Mouse (Mus musculus): ENCODE measurements at regions not wholly inside any gene's neighbourhood (a gene's known extent, or its start where the extent isn't known, plus 50 kb on each side); places are given as distances from the start of the nearest gene placed in this dataset.
A peak's percentile ranks its signal among the peaks of the same experiment; 100 is the strongest.

GRCm38 (mm10) chr2:172660479-172660878 is 111.1 kb downstream of the Tfap2c start:
- peak overlapping the region; percentile 64 for H3K27ac ChIP-seq
- peaks cover 21% of the 10 kb centered on the region for H3K4me1 ChIP-seq
- 51% methylated on average over 10 of the region's 10 CpGs for WGBS
- ATAC-seq (ENCODE audit: insufficient number of reproducible peaks, insufficient read depth, low FRiP score, low TSS enrichment) = no peak
- H3K4me3 ChIP-seq = no peak overlapping the region
- H3K9me3 ChIP-seq = no peaks in the 10 kb centered on the region
- H3K27me3 ChIP-seq = peaks cover 5% of the 10 kb centered on the region; the same call in 1 of the 2 replicates
- no peaks in the 10 kb centered on the region for H3K36me3 ChIP-seq
- H3K4me2 ChIP-seq (replicated peaks) = no peak overlapping the region; the same call in 1 of the 2 replicates
- H3K9ac ChIP-seq = no peak overlapping the region

GRCm38 (mm10) chr2:172660916-172661315 is 111.5 kb downstream of the Tfap2c start:
- H3K36me3 ChIP-seq = no peaks in the 10 kb centered on the region
- peaks cover 21% of the 10 kb centered on the region for H3K4me1 ChIP-seq
- H3K4me3 ChIP-seq = no peak overlapping the region
- H3K9ac ChIP-seq = no peak overlapping the region
- H3K4me2 ChIP-seq (replicated peaks) = peak overlapping the region; percentile 5; the same call in 1 of the 2 replicates
- 4% methylated on average over 7 of the region's 7 CpGs for WGBS
- ATAC-seq (ENCODE audit: insufficient number of reproducible peaks, insufficient read depth, low FRiP score, low TSS enrichment) = no peak
- no peaks in the 10 kb centered on the region for H3K9me3 ChIP-seq
- H3K27me3 ChIP-seq = peaks cover 5% of the 10 kb centered on the region; the same call in 1 of the 2 replicates
- peak overlapping the region; percentile 66; the same call in 1 of the 2 replicates for H3K27ac ChIP-seq

- 7% methylated on average over 15 of the region's 15 CpGs for WGBS
- H3K27me3 ChIP-seq = peaks cover 5% of the 10 kb centered on the region; the same call in 1 of the 2 replicates
Measured at GRCm38 (mm10) chr2:172661418-172661980, 112.1 kb downstream of the Tfap2c start.

DNA sequence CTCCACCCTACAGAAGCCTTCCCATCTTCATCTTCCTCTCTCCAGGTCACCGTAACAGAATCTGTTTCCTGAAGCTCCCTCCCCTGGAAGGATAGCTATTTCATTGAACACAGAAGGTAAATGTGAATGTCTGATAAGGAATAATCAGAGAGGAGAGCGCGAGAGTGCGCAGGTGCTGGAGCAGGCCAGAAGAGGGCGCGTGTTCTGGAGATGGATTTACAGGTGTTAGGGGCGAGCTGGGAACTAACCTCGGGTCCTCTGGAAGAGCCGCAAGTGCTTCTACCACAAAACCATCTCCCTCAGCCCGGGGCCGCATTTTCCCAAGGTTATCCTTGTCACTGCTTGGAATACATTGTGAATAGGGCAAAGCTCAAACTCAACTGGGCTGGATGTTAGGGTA is 112.8 kb downstream of the Tfap2c start:
- no peak overlapping the region for H3K27ac ChIP-seq

More at GRCm38 (mm10) chr2:172661418-172661980, 112.1 kb downstream of the Tfap2c start:
- ATAC-seq (ENCODE audit: insufficient number of reproducible peaks, insufficient read depth, low FRiP score, low TSS enrichment) = no peak
- H3K4me1 ChIP-seq = peaks cover 21% of the 10 kb centered on the region
- H3K36me3 ChIP-seq = no peaks in the 10 kb centered on the region
- H3K27ac ChIP-seq = peak overlapping the region; percentile 66
- no peak overlapping the region for H3K4me3 ChIP-seq
- peak overlapping the region; percentile 5; the same call in 1 of the 2 replicates for H3K4me2 ChIP-seq (replicated peaks)
- no peak overlapping the region for H3K9ac ChIP-seq
- H3K9me3 ChIP-seq = no peaks in the 10 kb centered on the region

DNA sequence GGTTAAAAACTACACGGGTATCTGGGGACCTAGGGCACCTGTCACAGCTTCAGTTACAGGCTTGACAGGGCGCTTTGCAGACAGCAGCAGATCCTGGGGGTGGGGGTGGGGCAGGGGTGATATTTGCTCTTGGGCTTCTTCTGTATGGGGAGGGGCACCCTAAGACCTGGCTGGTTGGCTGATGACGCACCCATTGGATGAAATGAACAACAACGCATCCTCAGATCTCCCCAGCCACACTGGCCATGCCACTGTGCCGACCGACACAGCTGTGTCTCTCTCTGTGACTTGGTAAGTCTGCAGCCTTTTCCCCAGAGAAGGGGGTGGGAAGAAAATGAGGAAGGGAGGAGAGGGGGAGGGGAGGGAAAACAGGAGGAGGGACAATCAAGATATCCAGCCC is 114.3 kb downstream of the Tfap2c start:
- H3K4me3 ChIP-seq = no peak overlapping the region
- H3K27ac ChIP-seq = no peak overlapping the region
- no peak overlapping the region for H3K9ac ChIP-seq
- no peaks in the 10 kb centered on the region for H3K36me3 ChIP-seq
- peaks cover 21% of the 10 kb centered on the region for H3K4me1 ChIP-seq
- H3K9me3 ChIP-seq = no peaks in the 10 kb centered on the region
- no peak for ATAC-seq (ENCODE audit: insufficient number of reproducible peaks, insufficient read depth, low FRiP score, low TSS enrichment)
- no peak overlapping the region for H3K4me2 ChIP-seq (replicated peaks)
- peaks cover 5% of the 10 kb centered on the region; the same call in 1 of the 2 replicates for H3K27me3 ChIP-seq
- 2% methylated on average over 6 of the region's 6 CpGs for WGBS

More for the DNA sequence above, 112.8 kb downstream of the Tfap2c start:
- H3K4me3 ChIP-seq = no peak overlapping the region
- ATAC-seq (ENCODE audit: insufficient number of reproducible peaks, insufficient read depth, low FRiP score, low TSS enrichment) = no peak
- H3K9me3 ChIP-seq = no peaks in the 10 kb centered on the region
- H3K36me3 ChIP-seq = no peaks in the 10 kb centered on the region
- 60% methylated on average over 11 of the region's 11 CpGs for WGBS
- no peak overlapping the region for H3K9ac ChIP-seq
- H3K27me3 ChIP-seq = peaks cover 5% of the 10 kb centered on the region; the same call in 1 of the 2 replicates
- H3K4me1 ChIP-seq = peaks cover 21% of the 10 kb centered on the region
- no peak overlapping the region for H3K4me2 ChIP-seq (replicated peaks)

DNA sequence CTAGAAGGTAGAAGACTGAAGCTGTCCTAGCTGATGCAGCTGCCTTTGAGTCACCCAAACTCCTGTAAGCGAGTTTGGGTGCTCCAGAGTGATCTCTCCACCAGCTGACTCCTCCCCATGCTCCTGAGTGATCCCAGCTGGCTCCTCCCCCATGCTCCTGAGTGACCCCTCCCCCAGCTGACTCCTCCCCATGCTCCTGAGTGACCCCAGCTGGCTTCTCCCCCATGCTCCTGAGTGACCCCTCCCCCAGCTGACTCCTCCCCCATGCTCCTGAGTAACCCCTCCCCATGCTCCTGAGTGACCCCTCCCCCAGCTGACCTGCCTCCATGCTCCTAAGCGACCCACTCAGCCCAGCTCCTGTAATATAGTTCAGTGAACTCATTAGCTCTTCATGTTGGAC is 123.7 kb downstream of the Tfap2c start:
- Histone ChIP-seq H3K4me3 (no peak overlapping the region), H3K27ac (no peak overlapping the region), H3K4me1 (no peaks in the 10 kb centered on the region), H3K9ac (no peak overlapping the region), H3K27me3 (no peaks in the 10 kb centered on the region), H3K36me3 (no peaks in the 10 kb centered on the region), H3K4me2 (replicated peaks) (no peak overlapping the region), H3K9me3 (no peaks in the 10 kb centered on the region)
- 24% methylated on average over 2 of the region's 2 CpGs for WGBS
- ATAC-seq (ENCODE audit: insufficient number of reproducible peaks, insufficient read depth, low FRiP score, low TSS enrichment) = no peak; the same call in 1 of the 2 replicates

- Histone ChIP-seq H3K4me3 (no peak overlapping the region), H3K9me3 (no peaks in the 10 kb centered on the region), H3K4me2 (replicated peaks) (no peak overlapping the region), H3K27ac (no peak overlapping the region), H3K27me3 (no peaks in the 10 kb centered on the region), H3K9ac (no peak overlapping the region), H3K4me1 (no peaks in the 10 kb centered on the region), H3K36me3 (no peaks in the 10 kb centered on the region)
- no peak for ATAC-seq (ENCODE audit: insufficient number of reproducible peaks, insufficient read depth, low FRiP score, low TSS enrichment)
- 66% methylated on average over 8 of the region's 8 CpGs for WGBS
Measured at GRCm38 (mm10) chr2:172674641-172675040, 125.2 kb downstream of the Tfap2c start.

- ATAC-seq (ENCODE audit: insufficient number of reproducible peaks, insufficient read depth, low FRiP score, low TSS enrichment) = no peak
- Histone ChIP-seq H3K4me1 (no peaks in the 10 kb centered on the region), H3K27ac (no peak overlapping the region), H3K4me2 (replicated peaks) (no peak overlapping the region), H3K36me3 (no peaks in the 10 kb centered on the region), H3K9ac (no peak overlapping the region), H3K4me3 (no peak overlapping the region), H3K27me3 (no peaks in the 10 kb centered on the region), H3K9me3 (no peaks in the 10 kb centered on the region)
- 56% methylated on average over 15 of the region's 15 CpGs for WGBS
Measured at GRCm38 (mm10) chr2:172675081-172675480, 125.7 kb downstream of the Tfap2c start.

DNA sequence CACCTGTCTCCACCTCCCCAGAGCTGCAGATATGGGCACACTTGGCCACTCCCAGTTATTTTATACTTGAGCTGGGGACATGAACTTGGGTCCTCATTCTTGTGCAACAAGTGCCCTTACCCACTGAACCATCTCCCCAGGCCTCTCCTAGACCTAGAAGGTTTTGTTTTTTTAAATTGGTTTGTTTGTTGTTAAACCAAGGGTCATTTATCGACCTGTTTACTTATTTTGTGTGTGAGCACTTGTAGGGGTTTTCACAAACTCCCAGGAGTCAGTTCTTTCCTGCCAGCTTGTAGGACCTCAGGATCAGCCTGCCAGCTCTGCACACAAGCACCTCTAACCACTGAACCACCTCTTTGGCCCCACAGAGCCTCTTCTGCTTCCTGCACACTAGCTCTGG is 140.8 kb downstream of the Tfap2c start:
- no peaks in the 10 kb centered on the region for H3K27me3 ChIP-seq
- no peak overlapping the region for H3K9ac ChIP-seq
- WGBS = 92% methylated on average over 1 of the region's 1 CpGs
- H3K9me3 ChIP-seq = no peaks in the 10 kb centered on the region
- H3K4me3 ChIP-seq = no peak overlapping the region
- H3K27ac ChIP-seq = no peak overlapping the region
- no peak overlapping the region for H3K4me2 ChIP-seq (replicated peaks)
- no peak for ATAC-seq (ENCODE audit: insufficient number of reproducible peaks, insufficient read depth, low FRiP score, low TSS enrichment)
- H3K4me1 ChIP-seq = peaks cover 15% of the 10 kb centered on the region; the same call in 1 of the 2 replicates
- no peaks in the 10 kb centered on the region for H3K36me3 ChIP-seq

DNA sequence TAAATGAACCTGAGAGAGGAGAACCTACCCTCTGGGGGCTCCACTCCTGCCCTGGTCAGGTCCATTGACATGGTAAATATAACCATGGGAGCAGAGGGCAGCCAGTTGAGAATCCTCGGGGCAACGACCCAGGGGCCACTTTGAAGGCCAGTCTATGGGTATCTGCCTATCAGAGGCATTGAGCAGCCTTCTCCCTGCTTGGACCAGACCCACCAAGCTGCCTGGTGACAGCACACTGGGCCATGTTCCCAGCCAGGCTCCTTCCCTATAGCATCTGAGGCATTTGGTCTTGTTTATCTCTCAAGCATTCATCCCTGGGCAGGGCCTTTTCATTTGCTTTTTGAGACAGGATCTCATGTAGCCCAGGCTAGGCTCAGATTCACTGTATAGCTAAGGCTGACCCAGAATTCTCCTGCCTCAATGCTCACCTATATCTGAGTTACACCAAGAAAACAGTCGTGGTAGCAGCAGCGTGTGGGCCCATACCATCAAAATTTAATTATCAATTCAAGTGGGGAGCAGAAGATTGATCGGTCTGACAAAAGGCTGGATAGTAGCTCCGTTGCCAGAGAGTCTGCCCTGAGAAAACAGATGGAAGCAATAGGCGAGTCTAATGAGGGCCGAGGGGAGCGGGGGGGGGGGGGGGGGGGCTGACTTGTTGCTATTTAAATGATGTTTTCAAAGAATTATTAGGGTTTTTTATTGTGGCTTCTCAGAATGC is 141.7 kb downstream of the Tfap2c start:
- Histone ChIP-seq H3K4me2 (replicated peaks) (no peak overlapping the region), H3K27me3 (no peaks in the 10 kb centered on the region), H3K9me3 (no peaks in the 10 kb centered on the region), H3K27ac (no peak overlapping the region), H3K4me1 (peaks cover 11% of the 10 kb centered on the region; the same call in 1 of the 2 replicates), H3K4me3 (no peak overlapping the region), H3K9ac (no peak overlapping the region), H3K36me3 (no peaks in the 10 kb centered on the region)
- ATAC-seq (ENCODE audit: insufficient number of reproducible peaks, insufficient read depth, low FRiP score, low TSS enrichment) = no peak
- WGBS = 46% methylated on average over 9 of the region's 9 CpGs

DNA sequence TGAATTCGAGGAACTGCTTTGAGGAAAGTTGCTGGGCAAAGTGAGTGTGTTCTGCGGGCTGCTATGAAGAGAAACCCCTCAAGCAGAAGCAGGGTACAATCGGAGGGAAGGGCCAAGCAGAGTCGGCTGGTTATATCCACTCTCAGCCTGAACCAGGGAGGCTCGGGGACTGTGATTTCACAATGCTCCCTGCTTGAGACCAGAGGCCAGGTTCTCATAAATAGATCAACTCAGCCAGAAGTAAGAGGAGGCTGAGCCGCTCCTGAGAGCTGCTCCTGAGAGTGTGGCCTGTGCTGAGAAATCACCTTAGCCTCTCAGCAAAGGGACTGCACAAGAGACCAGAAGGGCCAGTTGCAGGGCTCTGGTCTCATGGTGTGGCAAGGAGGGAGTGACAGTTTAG is 149.6 kb downstream of the Tfap2c start:
- no peak for ATAC-seq (ENCODE audit: insufficient number of reproducible peaks, insufficient read depth, low FRiP score, low TSS enrichment)
- no peaks in the 10 kb centered on the region for H3K27me3 ChIP-seq
- H3K9me3 ChIP-seq = no peaks in the 10 kb centered on the region
- no peak overlapping the region for H3K9ac ChIP-seq
- H3K27ac ChIP-seq = no peak overlapping the region
- WGBS = 67% methylated on average over 6 of the region's 6 CpGs
- H3K36me3 ChIP-seq = no peaks in the 10 kb centered on the region
- H3K4me2 ChIP-seq (replicated peaks) = no peak overlapping the region
- H3K4me1 ChIP-seq = no peaks in the 10 kb centered on the region
- H3K4me3 ChIP-seq = no peak overlapping the region

GRCm38 (mm10) chr2:172699654-172700053 is 150.3 kb downstream of the Tfap2c start:
- no peak for ATAC-seq (ENCODE audit: insufficient number of reproducible peaks, insufficient read depth, low FRiP score, low TSS enrichment)
- Histone ChIP-seq H3K36me3 (no peaks in the 10 kb centered on the region), H3K4me1 (no peaks in the 10 kb centered on the region), H3K27me3 (no peaks in the 10 kb centered on the region), H3K27ac (no peak overlapping the region), H3K9me3 (no peaks in the 10 kb centered on the region), H3K9ac (no peak overlapping the region), H3K4me2 (replicated peaks) (no peak overlapping the region), H3K4me3 (no peak overlapping the region)
- 85% methylated on average over 4 of the region's 4 CpGs for WGBS

Data from embryonic facial prominence, embryonic 12.5 days (tissue).